Mouse (Mus musculus) limb, embryonic 13.5 days (tissue): Measurements from ENCODE around the gene Olfr819. TPM values are rescaled to one million over a fixed set of nuclear protein-coding genes. Genes with fewer than 3 reads are reported as not detected.
"Not testable (repeated sequence)": the region's sequence is repeated elsewhere in the genome, so short reads cannot be mapped to it uniquely, and the experiment has no call there.

Experiments
- ATAC-seq: fragments of 200-750 bp; cut with Nextera tagmentation; 2 replicates; pipeline ENCODE4 v1.8.0; 2017; ENCODE audit warnings: low read depth, moderate number of reproducible peaks, moderate TSS enrichment; ENCODE audit not compliant: low FRiP score
- H3K27ac ChIP-seq: fragments of 300-500 bp; sonication (generic); 2 replicates; pipeline ENCODE4 v1.5.1; 2015; ENCODE audit warnings: inconsistent platforms, mild to moderate bottlenecking, moderate library complexity
- H3K27me3 ChIP-seq: fragments of 300-500 bp; sonication (generic); 2 replicates; pipeline ENCODE4 v1.6.1; 2015; ENCODE audit warnings: mild to moderate bottlenecking, inconsistent platforms
- H3K36me3 ChIP-seq: fragments of 300-500 bp; sonication (generic); 2 replicates; pipeline ENCODE4 v1.6.1; 2015; ENCODE audit warnings: inconsistent platforms, mild to moderate bottlenecking, moderate library complexity
- H3K4me1 ChIP-seq: fragments of 300-500 bp; sonication (generic); 2 replicates; pipeline ENCODE4 v1.6.1; 2015; ENCODE audit warnings: inconsistent platforms
- H3K4me2 ChIP-seq: fragments of 300-500 bp; sonication (generic); replicated peaks from 2 replicates; pipeline ENCODE4 v1.6.1; 2015; ENCODE audit warnings: inconsistent platforms, mild to moderate bottlenecking, moderate library complexity
- H3K4me3 ChIP-seq: fragments of 300-500 bp; sonication (generic); 2 replicates; pipeline ENCODE4 v1.5.1; 2015; ENCODE audit warnings: moderate library complexity, mild to moderate bottlenecking, inconsistent platforms
- H3K9ac ChIP-seq: fragments of 300-500 bp; sonication (generic); 2 replicates; pipeline ENCODE4 v1.6.1; 2015; ENCODE audit warnings: mild to moderate bottlenecking, inconsistent platforms
- H3K9me3 ChIP-seq: fragments of 300-500 bp; sonication (generic); 2 replicates; pipeline ENCODE4 v1.6.1; 2016; ENCODE audit warnings: inconsistent platforms
- WGBS: fragments of 180-500 bp; shearing (Covaris S2); methylation state at CpG from one replicate; pipeline ENCODE4 v1.1.7; 2015; 5-methylcytosine and 5-hydroxymethylcytosine counted together
- polyA plus RNA-seq: library from polyadenylated mRNA; unstranded; fragments of >200 nt; fragmentation: Nextera tagmentation; extraction: Ambion mirVana; gene quantifications from 2 replicates; pipeline ENCODE4 v1.2.1, GENCODE M21; 2015

Gene Olfr819
- polyA plus RNA-seq, result not detected in 2 replicates

DNA sequence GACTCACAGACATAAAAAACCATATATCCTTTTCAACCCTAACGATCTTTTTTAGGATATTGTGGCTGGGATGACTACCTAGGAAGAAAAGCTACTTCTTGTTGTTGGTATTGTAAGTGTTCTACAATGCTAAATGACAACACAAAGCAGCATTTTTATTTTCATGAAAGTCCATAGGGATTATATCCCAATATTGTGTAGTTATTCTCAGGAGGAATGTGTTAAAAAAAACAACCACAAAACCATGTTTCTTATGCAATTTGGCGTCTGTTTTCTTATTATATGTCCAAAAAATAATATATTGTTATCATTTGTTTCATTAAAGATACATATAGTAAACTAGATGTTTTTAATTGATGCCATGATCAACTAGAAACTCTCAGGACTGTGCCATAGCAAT, at the start of gene Olfr819:
Gene Olfr819 (minus strand): TSS at position 101 of the 400 bp plus-strand sequence.
- not testable (repeated sequence) for H3K36me3 ChIP-seq, ATAC-seq, H3K4me1 ChIP-seq, H3K4me3 ChIP-seq, H3K9ac ChIP-seq, H3K9me3 ChIP-seq, H3K4me2 ChIP-seq, H3K27ac ChIP-seq, H3K27me3 ChIP-seq
- 74% methylated on average over 2 of the region's 2 CpGs for WGBS

DNA sequence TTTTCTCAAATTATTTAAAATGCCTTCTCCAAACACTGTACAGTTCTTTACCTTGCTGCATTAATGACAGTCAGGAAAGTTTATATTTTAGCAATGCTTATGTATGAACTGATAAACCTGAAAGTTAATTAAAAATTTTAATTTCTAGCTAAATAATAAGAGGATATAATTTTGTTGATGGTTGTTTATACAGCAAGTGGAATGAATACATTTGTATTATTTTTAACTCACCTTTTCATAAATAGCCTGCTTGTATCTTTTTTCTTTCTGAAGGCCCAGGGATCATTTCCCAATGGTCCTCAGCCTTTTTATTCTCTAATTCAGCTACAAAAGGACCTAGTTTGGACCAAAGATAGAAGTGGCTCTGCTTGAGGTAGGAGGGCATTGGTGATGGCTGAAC, 45.3 kb upstream of the Olfr819 start, which contains the start of gene Olfr820:
Gene Olfr820 (plus strand): TSS at position 301 of the 400 bp plus-strand sequence.
- Histone ChIP-seq H3K4me1 (no peaks in the 10 kb centered on the region), H3K27ac (no peak within 1 kb of the TSS), H3K4me2 (no peak within 1 kb of the TSS), H3K9ac (no peak within 1 kb of the TSS), H3K4me3 (no peak within 1 kb of the TSS), H3K27me3 (no peaks in the 10 kb centered on the region), H3K9me3 (no peaks in the 10 kb centered on the region), H3K36me3 (no peaks in the 10 kb centered on the region)
- no peak for ATAC-seq

DNA sequence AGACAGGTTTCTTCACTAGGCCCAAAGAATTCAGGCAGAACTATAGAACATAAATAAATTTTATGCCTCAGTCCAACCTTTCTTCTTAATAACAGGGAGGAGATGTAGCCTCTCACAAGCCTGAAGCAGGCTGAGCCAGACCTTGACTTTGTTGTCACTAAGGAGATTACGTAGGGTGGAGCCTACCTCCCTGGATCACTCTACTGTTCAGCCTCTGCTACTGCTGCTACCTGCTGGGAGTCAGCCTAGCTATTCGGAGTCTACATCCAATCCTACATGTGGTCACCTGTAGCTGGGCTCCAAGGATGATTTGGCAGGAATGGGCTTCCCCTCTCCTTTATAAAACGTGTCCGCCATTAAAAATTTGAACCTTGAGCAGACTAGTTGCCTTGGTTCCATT, 38.3 kb upstream of the Olfr819 start:
- not testable (repeated sequence) for H3K4me1 ChIP-seq, H3K27me3 ChIP-seq, H3K27ac ChIP-seq, H3K4me2 ChIP-seq, H3K9me3 ChIP-seq, H3K9ac ChIP-seq, H3K4me3 ChIP-seq, ATAC-seq, H3K36me3 ChIP-seq
- 85% methylated on average over 4 of the region's 4 CpGs for WGBS

DNA sequence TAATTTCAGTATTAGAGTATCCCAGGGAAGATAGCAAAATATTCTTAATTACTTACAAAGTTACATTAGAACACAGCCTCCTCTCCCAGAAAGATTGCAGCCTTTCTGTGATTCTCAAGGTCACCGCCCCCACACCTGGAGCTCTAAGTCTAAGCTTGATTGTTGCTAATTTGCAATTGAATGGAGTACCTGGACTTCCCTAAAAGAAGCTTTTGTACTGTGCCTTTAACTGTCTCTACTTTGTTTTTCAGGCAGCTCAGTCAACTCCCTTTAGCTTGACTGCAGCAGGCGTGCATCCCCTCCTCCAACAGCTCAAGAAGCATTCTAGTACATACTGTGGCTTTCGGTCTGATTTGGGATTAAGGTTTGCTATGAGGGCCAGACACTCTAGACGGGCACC, 37.0 kb upstream of the Olfr819 start:
- not testable (repeated sequence) for H3K27me3 ChIP-seq, H3K36me3 ChIP-seq, H3K4me2 ChIP-seq, H3K9ac ChIP-seq, H3K9me3 ChIP-seq, H3K4me3 ChIP-seq, ATAC-seq, H3K27ac ChIP-seq, H3K4me1 ChIP-seq
- WGBS, result 86% methylated on average over 4 of the region's 4 CpGs

DNA sequence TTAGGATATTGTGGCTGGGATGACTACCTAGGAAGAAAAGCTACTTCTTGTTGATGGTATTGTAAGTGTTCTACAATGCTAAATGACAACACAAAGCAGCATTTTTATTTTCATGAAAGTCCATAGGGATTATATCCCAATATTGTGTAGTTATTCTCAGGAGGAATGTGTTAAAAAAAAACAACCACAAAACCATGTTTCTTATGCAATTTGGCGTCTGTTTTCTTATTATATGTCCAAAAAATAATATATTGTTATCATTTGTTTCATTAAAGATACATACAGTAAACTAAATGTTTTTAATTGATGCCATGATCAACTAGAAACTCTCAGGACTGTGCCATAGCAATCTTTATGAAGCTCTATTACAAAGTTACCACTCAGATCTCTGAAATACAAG, 17.9 kb upstream of the Olfr819 start, which contains the start of gene Gm10310:
Gene Gm10310 (minus strand): TSS at position 101 of the 400 bp plus-strand sequence.
- H3K4me2 ChIP-seq, H3K4me1 ChIP-seq, H3K27ac ChIP-seq, ATAC-seq, H3K9ac ChIP-seq, H3K9me3 ChIP-seq, H3K4me3 ChIP-seq, H3K27me3 ChIP-seq, H3K36me3 ChIP-seq: not testable (repeated sequence)
- no CpG with 5 or more reads among the region's 1 CpGs for WGBS

DNA sequence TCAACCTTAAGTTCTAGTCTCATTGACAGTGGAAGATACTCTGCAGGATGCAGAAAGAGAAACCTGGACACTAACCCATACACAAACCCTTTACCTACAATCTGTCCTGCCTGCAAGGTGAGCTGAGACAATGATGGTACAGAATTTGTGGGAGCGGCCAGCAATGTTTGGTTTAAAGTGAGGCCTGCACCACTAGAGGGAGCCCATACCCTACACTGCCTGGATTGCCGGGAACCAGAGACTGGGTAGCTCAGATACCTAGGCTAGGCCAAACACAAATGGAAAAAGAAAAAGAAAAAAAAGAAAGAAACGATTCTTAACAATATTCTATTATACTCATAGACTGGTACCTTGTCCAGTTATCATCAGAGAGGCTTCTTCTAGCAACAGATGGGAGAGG, 14.8 kb upstream of the Olfr819 start:
- WGBS, result no CpG with 5 or more reads among the region's 3 CpGs
- H3K4me3 ChIP-seq, H3K27me3 ChIP-seq, H3K9ac ChIP-seq, H3K4me1 ChIP-seq, H3K27ac ChIP-seq, ATAC-seq, H3K9me3 ChIP-seq, H3K4me2 ChIP-seq, H3K36me3 ChIP-seq: not testable (repeated sequence)

DNA sequence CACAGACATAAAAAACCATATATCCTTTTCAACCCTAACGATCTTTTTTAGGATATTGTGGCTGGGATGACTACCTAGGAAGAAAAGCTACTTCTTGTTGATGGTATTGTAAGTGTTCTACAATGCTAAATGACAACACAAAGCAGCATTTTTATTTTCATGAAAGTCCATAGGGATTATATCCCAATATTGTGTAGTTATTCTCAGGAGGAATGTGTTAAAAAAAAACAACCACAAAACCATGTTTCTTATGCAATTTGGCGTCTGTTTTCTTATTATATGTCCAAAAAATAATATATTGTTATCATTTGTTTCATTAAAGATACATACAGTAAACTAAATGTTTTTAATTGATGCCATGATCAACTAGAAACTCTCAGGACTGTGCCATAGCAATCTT, 9.0 kb upstream of the Olfr819 start, which contains the start of gene Olfr247:
Gene Olfr247 (minus strand): TSS at position 101 of the 400 bp plus-strand sequence.
- H3K9ac ChIP-seq, H3K4me2 ChIP-seq, H3K9me3 ChIP-seq, ATAC-seq, H3K4me1 ChIP-seq, H3K4me3 ChIP-seq, H3K36me3 ChIP-seq, H3K27me3 ChIP-seq, H3K27ac ChIP-seq: not testable (repeated sequence)
- WGBS, result no CpG with 5 or more reads among the region's 2 CpGs

DNA sequence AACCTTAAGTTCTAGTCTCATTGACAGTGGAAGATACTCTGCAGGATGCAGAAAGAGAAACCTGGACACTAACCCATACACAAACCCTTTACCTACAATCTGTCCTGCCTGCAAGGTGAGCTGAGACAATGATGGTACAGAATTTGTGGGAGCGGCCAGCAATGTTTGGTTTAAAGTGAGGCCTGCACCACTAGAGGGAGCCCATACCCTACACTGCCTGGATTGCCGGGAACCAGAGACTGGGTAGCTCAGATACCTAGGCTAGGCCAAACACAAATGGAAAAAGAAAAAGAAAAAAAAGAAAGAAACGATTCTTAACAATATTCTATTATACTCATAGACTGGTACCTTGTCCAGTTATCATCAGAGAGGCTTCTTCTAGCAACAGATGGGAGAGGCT, 5.9 kb upstream of the Olfr819 start:
- not testable (repeated sequence) for H3K4me1 ChIP-seq, H3K4me3 ChIP-seq, H3K9me3 ChIP-seq, H3K27ac ChIP-seq, H3K9ac ChIP-seq, H3K4me2 ChIP-seq, ATAC-seq, H3K36me3 ChIP-seq, H3K27me3 ChIP-seq
- WGBS, result no CpG with 5 or more reads among the region's 3 CpGs

DNA sequence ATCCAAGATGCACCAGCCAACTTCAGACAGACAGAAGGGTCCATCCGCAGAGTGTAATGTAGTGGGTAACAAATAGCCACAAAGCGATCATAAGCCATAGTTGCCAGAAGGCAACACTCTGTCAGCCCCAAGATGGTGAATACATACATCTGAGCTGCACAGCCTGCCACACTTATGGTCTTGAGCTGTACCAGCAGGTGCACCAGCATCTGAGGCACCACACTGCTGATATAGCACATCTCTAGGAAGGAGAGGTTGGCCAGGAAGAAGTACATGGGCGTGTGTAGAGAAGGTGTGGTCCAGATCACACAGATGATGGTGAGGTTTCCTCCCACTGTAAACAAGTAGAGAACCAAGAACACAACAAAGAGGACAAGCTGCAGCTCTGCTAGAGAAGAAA, 834 bp downstream of the Olfr819 start:
- not testable (repeated sequence) for H3K27me3 ChIP-seq, H3K9ac ChIP-seq, H3K4me2 ChIP-seq, H3K4me3 ChIP-seq, H3K36me3 ChIP-seq, H3K4me1 ChIP-seq, ATAC-seq, H3K9me3 ChIP-seq, H3K27ac ChIP-seq
- 96% methylated on average over 2 of the region's 3 CpGs for WGBS

DNA sequence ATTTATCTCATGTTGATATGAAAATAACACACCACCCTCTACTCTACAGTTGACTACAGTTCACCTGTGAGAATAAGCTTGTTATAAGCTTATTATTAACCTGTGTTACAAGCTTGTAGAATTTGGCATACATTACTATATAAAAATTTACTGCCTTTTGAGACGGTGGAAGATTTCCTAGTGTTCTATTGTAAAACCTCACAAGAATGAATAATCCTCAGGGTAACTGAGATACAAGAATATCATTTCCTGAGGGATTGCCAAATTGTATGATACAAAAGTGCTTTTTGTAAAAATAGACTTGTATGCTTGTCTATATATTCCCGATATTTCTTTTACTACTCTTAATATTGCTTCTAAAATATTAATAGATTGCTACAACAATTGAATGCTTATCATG, 18.1 kb downstream of the Olfr819 start, which contains the start of gene Olfr818:
Gene Olfr818 (minus strand): TSS at position 101 of the 400 bp plus-strand sequence.
- no peak within 1 kb of the TSS for H3K4me2 ChIP-seq
- H3K27ac ChIP-seq, result no peak within 1 kb of the TSS
- no peak within 1 kb of the TSS for H3K4me3 ChIP-seq
- no peaks in the 10 kb centered on the region for H3K27me3 ChIP-seq
- no peaks in the 10 kb centered on the region for H3K9me3 ChIP-seq
- H3K36me3 ChIP-seq, result no peaks in the 10 kb centered on the region
- WGBS, result 87% methylated on average over 2 of the region's 2 CpGs
- no peak for ATAC-seq
- H3K4me1 ChIP-seq, result no peaks in the 10 kb centered on the region
- H3K9ac ChIP-seq, result no peak within 1 kb of the TSS

DNA sequence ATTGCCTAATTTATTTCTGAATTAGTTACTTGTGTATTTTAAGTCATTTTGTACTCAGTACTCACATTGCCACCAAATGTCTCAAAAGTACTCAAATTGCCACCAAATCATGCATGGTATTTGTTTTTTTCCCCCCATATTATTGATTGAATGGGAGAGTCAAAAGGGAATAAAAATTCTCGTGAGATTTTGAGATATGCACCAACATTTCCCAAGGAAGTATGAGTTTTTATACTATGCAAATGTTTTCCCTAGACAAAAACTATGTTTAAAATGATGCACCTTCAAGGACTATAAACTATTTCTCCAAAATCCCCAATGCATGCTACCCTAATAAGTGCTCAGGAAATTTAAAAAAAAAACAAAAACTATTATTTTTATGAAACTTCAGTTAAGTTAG, 51.6 kb downstream of the Olfr819 start, which contains the start of gene Olfr816:
Gene Olfr816 (minus strand): TSS at position 101 of the 400 bp plus-strand sequence.
- 62% methylated on average over 1 of the region's 1 CpGs for WGBS
- H3K27me3 ChIP-seq, result no peaks in the 10 kb centered on the region
- H3K27ac ChIP-seq, result no peak within 1 kb of the TSS
- H3K4me3 ChIP-seq, result no peak within 1 kb of the TSS
- no peaks in the 10 kb centered on the region for H3K36me3 ChIP-seq
- H3K4me2 ChIP-seq, result no peak within 1 kb of the TSS
- H3K9me3 ChIP-seq, result no peaks in the 10 kb centered on the region
- ATAC-seq, result no peak
- H3K4me1 ChIP-seq, result no peaks in the 10 kb centered on the region
- no peak within 1 kb of the TSS for H3K9ac ChIP-seq
